Mouse (Mus musculus) heart, adult 2 months (tissue): ENCODE results near the gene Fhdc1.

Experiments
- CTCF ChIP-seq: fragments of 200-600 bp; IDR thresholded peaks from 2 replicates; pipeline ENCODE4 v1.8.1; 2022; ENCODE audit warnings: antibody characterized with exemption, mild to moderate bottlenecking, moderate library complexity
- EP300 ChIP-seq: fragments of 200-500 bp; IDR thresholded peaks from 2 replicates; pipeline ENCODE4 v1.6.1; 2011; ENCODE audit warnings: low read depth, low read length, control low read depth; ENCODE audit not compliant: insufficient read depth
- POLR2A ChIP-seq: fragments of 200-500 bp; IDR thresholded peaks from 2 replicates; pipeline ENCODE4 v1.6.1; 2011; ENCODE audit warnings: mild to moderate bottlenecking, low read depth, low read length, control low read depth; ENCODE audit not compliant: insufficient read depth

DNA sequence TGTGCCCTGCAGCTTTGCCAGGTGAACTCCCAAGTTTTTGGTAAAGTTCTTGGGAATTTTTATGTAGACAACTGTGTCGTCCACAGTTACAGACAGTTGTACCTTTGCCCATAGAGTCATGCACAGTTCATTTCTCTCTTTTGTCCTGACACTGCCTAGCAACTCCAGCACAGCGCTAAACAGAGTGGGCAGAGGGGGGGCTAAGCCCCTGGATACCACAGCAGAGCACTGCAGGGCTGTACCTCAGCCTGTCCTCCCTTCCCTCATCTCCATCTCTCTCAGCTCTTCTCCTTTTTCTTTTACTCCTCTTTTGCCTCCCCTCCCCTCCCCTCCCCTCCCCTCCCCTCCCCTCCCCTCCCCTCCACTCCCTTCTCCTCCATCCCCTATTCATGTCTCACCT is 77.5 kb downstream of the Fhdc1 start:
- TF ChIP-seq CTCF: no peak
- no peak for TF ChIP-seq POLR2A
- no peak for TF ChIP-seq EP300
